Mouse (Mus musculus): Measurements from ENCODE around the gene Tbc1d22a. TPM values are rescaled to one million over a fixed set of nuclear protein-coding genes. Genes with fewer than 3 reads are reported as not detected.

Gene Tbc1d22a
- polyA plus RNA-seq, 1 experiment, result 28.1 TPM

- WGBS, result 89% methylated on average over 8 of the region's 8 CpGs
- TF ChIP-seq CTCF (IDR thresholded peaks at IDR 0.05; ENCODE audit: extremely low read depth, insufficient read depth, insufficient read length, insufficient replicate concordance) (no peak), POLR2A (IDR thresholded peaks at IDR 0.05; ENCODE audit: low read depth, low read length) (no peak)
- Histone ChIP-seq H3K27ac (ENCODE audit: insufficient read depth, low read length) (no peak overlapping the region), H3K4me1 (ENCODE audit: control insufficient read depth, insufficient read depth, insufficient read length) (no peaks in the 10 kb centered on the region), H3K27me3 (ENCODE audit: control insufficient read depth, insufficient read depth, low read length) (no peaks in the 10 kb centered on the region), H3K4me3 (ENCODE audit: extremely low read depth, insufficient read depth, insufficient read length) (no peak overlapping the region), H3K36me3 (ENCODE audit: control insufficient read depth, insufficient read depth, low read length) (peaks cover 3% of the 10 kb centered on the region; the same call in 1 of the 2 replicates)
- DNase-seq (ENCODE audit: low read depth in 1 of 2, low spot score in 2 of 2), result no peak
These were observed 215.6 kb downstream of the Tbc1d22a start for GRCm38 (mm10) chr15:86429766-86430335.

DNA sequence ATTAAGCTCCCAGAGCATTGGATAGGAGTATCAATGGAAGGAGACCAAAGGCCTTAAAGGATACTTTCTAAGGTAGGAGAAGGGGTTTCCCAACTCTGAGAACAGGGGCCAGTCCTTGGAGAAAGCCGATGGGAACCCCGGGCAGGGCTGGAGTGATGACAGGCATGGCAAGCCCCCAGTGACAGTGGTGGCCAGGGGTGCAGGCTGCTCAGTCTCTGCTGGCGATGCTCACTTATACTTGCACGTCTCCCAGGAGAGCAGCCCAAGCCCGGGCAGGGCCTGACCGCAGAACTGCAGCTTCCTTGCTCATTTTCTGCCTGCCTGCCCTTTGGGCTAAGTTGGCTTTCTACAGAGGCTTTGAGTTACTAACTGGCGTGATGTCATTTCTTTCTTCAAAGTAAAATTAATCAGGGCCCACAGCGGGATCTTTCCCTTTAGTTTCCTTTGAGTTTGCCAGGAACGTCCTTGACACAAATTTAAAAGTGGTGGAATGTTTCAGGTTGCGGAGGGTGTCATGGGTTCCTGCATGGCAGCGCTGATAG is 217.4 kb downstream of the Tbc1d22a start:
- Histone ChIP-seq H3K27ac (ENCODE audit: insufficient read depth, low read length) (no peak overlapping the region), H3K27me3 (ENCODE audit: control insufficient read depth, insufficient read depth, low read length) (no peaks in the 10 kb centered on the region), H3K4me3 (ENCODE audit: extremely low read depth, insufficient read depth, insufficient read length) (no peak overlapping the region), H3K36me3 (ENCODE audit: control insufficient read depth, insufficient read depth, low read length) (peaks cover 3% of the 10 kb centered on the region; the same call in 1 of the 2 replicates), H3K4me1 (ENCODE audit: control insufficient read depth, insufficient read depth, insufficient read length) (no peaks in the 10 kb centered on the region)
- TF ChIP-seq CTCF (IDR thresholded peaks at IDR 0.05; ENCODE audit: extremely low read depth, insufficient read depth, insufficient read length, insufficient replicate concordance), result no peak
- TF ChIP-seq POLR2A (IDR thresholded peaks at IDR 0.05; ENCODE audit: low read depth, low read length), result no peak
- DNase-seq (ENCODE audit: low read depth in 1 of 2, low spot score in 2 of 2), result no peak
- WGBS, result 95% methylated on average over 11 of the region's 11 CpGs

DNA sequence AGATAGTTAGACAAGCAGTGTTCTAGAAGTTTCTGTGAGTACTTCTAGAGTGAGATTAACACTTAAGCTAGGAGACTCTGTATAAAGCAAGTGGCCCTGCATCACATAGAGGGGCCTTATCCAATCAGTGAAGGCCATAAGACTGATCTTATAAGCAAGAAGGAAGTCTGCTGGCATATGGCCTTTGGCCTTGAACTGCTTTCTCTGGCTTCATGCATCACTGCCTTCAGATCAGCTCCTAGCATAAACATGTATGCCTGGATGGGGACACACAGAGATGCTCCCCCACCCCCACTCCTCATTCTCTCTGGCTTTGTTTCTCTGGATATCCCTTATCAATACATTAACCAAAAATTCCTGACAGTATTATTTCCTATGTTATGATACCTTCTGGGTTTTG is 218.5 kb downstream of the Tbc1d22a start:
- no peak for DNase-seq (ENCODE audit: low read depth in 1 of 2, low spot score in 2 of 2)
- H3K27ac ChIP-seq (ENCODE audit: insufficient read depth, low read length), result no peak overlapping the region
- no peaks in the 10 kb centered on the region for H3K27me3 ChIP-seq (ENCODE audit: control insufficient read depth, insufficient read depth, low read length)
- no peaks in the 10 kb centered on the region for H3K4me1 ChIP-seq (ENCODE audit: control insufficient read depth, insufficient read depth, insufficient read length)
- H3K4me3 ChIP-seq (ENCODE audit: extremely low read depth, insufficient read depth, insufficient read length), result no peak overlapping the region
- H3K36me3 ChIP-seq (ENCODE audit: control insufficient read depth, insufficient read depth, low read length), result peaks cover 3% of the 10 kb centered on the region; the same call in 1 of the 2 replicates
- TF ChIP-seq POLR2A (IDR thresholded peaks at IDR 0.05; ENCODE audit: low read depth, low read length) (no peak), CTCF (IDR thresholded peaks at IDR 0.05; ENCODE audit: extremely low read depth, insufficient read depth, insufficient read length, insufficient replicate concordance) (no peak)

- no peak for DNase-seq (ENCODE audit: low read depth in 1 of 2, low spot score in 2 of 2)
- H3K4me3 ChIP-seq (ENCODE audit: extremely low read depth, insufficient read depth, insufficient read length), result no peak overlapping the region
- no peaks in the 10 kb centered on the region for H3K4me1 ChIP-seq (ENCODE audit: control insufficient read depth, insufficient read depth, insufficient read length)
- WGBS, result 91% methylated on average over 8 of the region's 8 CpGs
- H3K36me3 ChIP-seq (ENCODE audit: control insufficient read depth, insufficient read depth, low read length), result peaks cover 3% of the 10 kb centered on the region; the same call in 1 of the 2 replicates
- H3K27me3 ChIP-seq (ENCODE audit: control insufficient read depth, insufficient read depth, low read length), result no peaks in the 10 kb centered on the region
- H3K27ac ChIP-seq (ENCODE audit: insufficient read depth, low read length), result no peak overlapping the region
- TF ChIP-seq POLR2A (IDR thresholded peaks at IDR 0.05; ENCODE audit: low read depth, low read length), result no peak
- no peak for TF ChIP-seq CTCF (IDR thresholded peaks at IDR 0.05; ENCODE audit: extremely low read depth, insufficient read depth, insufficient read length, insufficient replicate concordance)
These were observed 219.1 kb downstream of the Tbc1d22a start for GRCm38 (mm10) chr15:86433378-86433777.

DNA sequence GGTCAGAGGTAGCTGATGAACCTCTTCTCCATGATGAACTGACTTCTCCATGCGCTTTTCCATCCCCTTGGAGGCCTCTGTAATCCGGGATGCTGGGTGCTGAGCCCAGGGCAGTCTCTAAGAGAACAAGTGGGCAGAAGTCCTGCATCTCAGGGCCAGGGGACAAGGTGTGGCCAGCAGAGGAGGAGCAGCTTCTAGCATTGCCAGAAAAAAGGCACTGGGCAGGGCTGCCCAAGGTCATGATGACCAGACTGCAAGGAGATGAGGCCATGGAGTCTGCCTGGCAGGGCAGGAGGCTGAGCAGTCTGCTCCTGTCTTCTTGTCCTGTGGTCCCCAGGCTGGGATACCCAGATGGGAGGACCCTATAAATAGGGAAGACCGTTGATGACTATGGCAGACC is 220.0 kb downstream of the Tbc1d22a start:
- Histone ChIP-seq H3K4me3 (ENCODE audit: extremely low read depth, insufficient read depth, insufficient read length) (no peak overlapping the region), H3K36me3 (ENCODE audit: control insufficient read depth, insufficient read depth, low read length) (peaks cover 3% of the 10 kb centered on the region; the same call in 1 of the 2 replicates), H3K4me1 (ENCODE audit: control insufficient read depth, insufficient read depth, insufficient read length) (no peaks in the 10 kb centered on the region), H3K27ac (ENCODE audit: insufficient read depth, low read length) (no peak overlapping the region), H3K27me3 (ENCODE audit: control insufficient read depth, insufficient read depth, low read length) (no peaks in the 10 kb centered on the region)
- no peak for TF ChIP-seq POLR2A (IDR thresholded peaks at IDR 0.05; ENCODE audit: low read depth, low read length)
- no peak for TF ChIP-seq CTCF (IDR thresholded peaks at IDR 0.05; ENCODE audit: extremely low read depth, insufficient read depth, insufficient read length, insufficient replicate concordance)
- no peak for DNase-seq (ENCODE audit: low read depth in 1 of 2, low spot score in 2 of 2)
- WGBS, result 90% methylated on average over 3 of the region's 3 CpGs

GRCm38 (mm10) chr15:86437346-86437745 is 223.1 kb downstream of the Tbc1d22a start:
- no peaks in the 10 kb centered on the region for H3K36me3 ChIP-seq (ENCODE audit: control insufficient read depth, insufficient read depth, low read length)
- no peaks in the 10 kb centered on the region for H3K4me1 ChIP-seq (ENCODE audit: control insufficient read depth, insufficient read depth, insufficient read length)
- no peaks in the 10 kb centered on the region for H3K27me3 ChIP-seq (ENCODE audit: control insufficient read depth, insufficient read depth, low read length)
- no peak overlapping the region for H3K27ac ChIP-seq (ENCODE audit: insufficient read depth, low read length)
- TF ChIP-seq POLR2A (IDR thresholded peaks at IDR 0.05; ENCODE audit: low read depth, low read length) (no peak), CTCF (IDR thresholded peaks at IDR 0.05; ENCODE audit: extremely low read depth, insufficient read depth, insufficient read length, insufficient replicate concordance) (no peak)
- no peak for DNase-seq (ENCODE audit: low read depth in 1 of 2, low spot score in 2 of 2)
- 78% methylated on average over 2 of the region's 2 CpGs for WGBS
- H3K4me3 ChIP-seq (ENCODE audit: extremely low read depth, insufficient read depth, insufficient read length), result no peak overlapping the region

Measured in spleen, adult 2 months (tissue).